8 mouse cellular contexts compared by ENCODE assay signal in genomic region chr11:4865645-4866251, GRCm38 (mm10). TPM values are rescaled to one million over a fixed set of nuclear protein-coding genes. Genes with fewer than 3 reads are reported as not detected.
DNase-seq lines count a peak whose midpoint lies in the region; ATAC-seq lines count a peak whose summit lies in the region.

No protein-coding gene starts in this region.

- H3K9me3 ChIP-seq in forebrain, embryonic 10.5 days, result no peaks in the 10 kb centered on the region
- no peaks in the 10 kb centered on the region for H3K9me3 ChIP-seq in forebrain, embryonic 12.5 days

- WGBS in forebrain, embryonic 10.5 days, result 32% methylated on average over 10 of the region's 10 CpGs
- 39% methylated on average over 10 of the region's 10 CpGs for WGBS in forebrain, embryonic 12.5 days

- H3K9ac ChIP-seq in forebrain, embryonic 12.5 days, result no peak overlapping the region

- no peak for ATAC-seq in forebrain, embryonic 12.5 days (ENCODE audit: low FRiP score)
- peak; percentile 52 for ATAC-seq in inflammation-experienced regulatory T-cells, adult 6 months

- no peaks in the 10 kb centered on the region for H3K36me3 ChIP-seq in forebrain, embryonic 10.5 days (replicated peaks)
- no peaks in the 10 kb centered on the region for H3K36me3 ChIP-seq in forebrain, embryonic 12.5 days (replicated peaks)

- no peak overlapping the region for H3K4me2 ChIP-seq in forebrain, embryonic 12.5 days

- H3K27me3 ChIP-seq in forebrain, embryonic 10.5 days (ENCODE audit: poor library complexity, severe bottlenecking), result no peaks in the 10 kb centered on the region
- peaks cover 10% of the 10 kb centered on the region; the same call in 1 of the 2 replicates for H3K27me3 ChIP-seq in forebrain, embryonic 12.5 days

- DNase-seq in forebrain, embryonic 10.5 days (ENCODE audit: extremely low spot score, low spot score), result peak; percentile 48
- DNase-seq in urinary bladder, postnatal 14 days (ENCODE audit: low spot score), result peak; percentile 73
- DNase-seq in urinary bladder, postnatal 10 days (ENCODE audit: low spot score), result no peak
- peak; percentile 45 to 80 for DNase-seq in cerebellum, postnatal 25 days
- DNase-seq in lung, adult 18-20 months, result peak; percentile 43 to 67
- peak; percentile 45 for DNase-seq in spleen, adult 12 weeks (ENCODE audit: low spot score)

- peaks cover 14% of the 10 kb centered on the region for H3K4me1 ChIP-seq in forebrain, embryonic 10.5 days
- H3K4me1 ChIP-seq in forebrain, embryonic 12.5 days, result no peaks in the 10 kb centered on the region

- no peak overlapping the region for H3K27ac ChIP-seq in forebrain, embryonic 10.5 days
- H3K27ac ChIP-seq in forebrain, embryonic 12.5 days, result no peak overlapping the region

- H3K4me3 ChIP-seq in forebrain, embryonic 10.5 days, result no peak overlapping the region
- H3K4me3 ChIP-seq in forebrain, embryonic 12.5 days (replicated peaks), result no peak overlapping the region

RNA-seq across cellular contexts. Expression of gene Nipsnap1, which starts 8.0 kb away (rescaled TPM):
- 84.6 and 86.8 TPM in 2 replicates for polyA plus RNA-seq in forebrain, embryonic 10.5 days (2016; fragmentation: Nextera tagmentation; extraction: Ambion mirVana)
- 95.5 and 99.9 TPM in 2 replicates for polyA plus RNA-seq in forebrain, embryonic 12.5 days (2016; fragmentation: Nextera tagmentation; extraction: Ambion mirVana)
- polyA plus RNA-seq in inflammation-experienced regulatory T-cells, adult 6 months (2017; shearing (Covaris generic)), result 10 to 100 TPM; 39.9 to 64.8 (median 57.5) TPM

RNA-seq across cellular contexts. Expression of gene Nf2, which starts 16.4 kb away (rescaled TPM):
- polyA plus RNA-seq in forebrain, embryonic 10.5 days (2016; fragmentation: Nextera tagmentation; extraction: Ambion mirVana), result 57.4 and 62.4 TPM in 2 replicates
- polyA plus RNA-seq in forebrain, embryonic 12.5 days (2016; fragmentation: Nextera tagmentation; extraction: Ambion mirVana), result 72.1 and 75.6 TPM in 2 replicates
- polyA plus RNA-seq in inflammation-experienced regulatory T-cells, adult 6 months (2017; shearing (Covaris generic)), result 10 to 100 TPM; 18.7 to 22.5 (median 19.3) TPM

RNA-seq across cellular contexts. Expression of gene Thoc5, which starts 29.4 kb away (rescaled TPM):
- polyA plus RNA-seq in forebrain, embryonic 10.5 days (2016; fragmentation: Nextera tagmentation; extraction: Ambion mirVana), result 56.8 and 58.2 TPM in 2 replicates
- polyA plus RNA-seq in forebrain, embryonic 12.5 days (2016; fragmentation: Nextera tagmentation; extraction: Ambion mirVana), result 55.2 and 61.4 TPM in 2 replicates
- polyA plus RNA-seq in inflammation-experienced regulatory T-cells, adult 6 months (2017; shearing (Covaris generic)), result 10 to 100 TPM; 32.7 to 43.7 (median 36.2) TPM
